Mouse (Mus musculus): Measurements from ENCODE around the gene Smtnl1.

GRCm38 (mm10) chr2:84810886-84811577 is 11.4 kb downstream of the Smtnl1 start:
- TF ChIP-seq CTCF (IDR thresholded peaks at IDR 0.05; ENCODE audit: borderline replicate concordance, insufficient read depth, low read length) (no peak), POLR2A (IDR thresholded peaks at IDR 0.05; ENCODE audit: low read depth, low read length) (no peak)
